Mouse (Mus musculus) activated CD4-positive, CD25-positive, alpha-beta regulatory T cell (primary cell): Measurements from ENCODE around the gene Ccnb2. TPM values are rescaled to one million over a fixed set of nuclear protein-coding genes. Genes with fewer than 3 reads are reported as not detected.

Experiments used
- polyA plus RNA-seq, 2 experiments: library from polyadenylated mRNA; unstranded; fragments of 100-300 nt; shearing (Covaris generic); gene quantifications; one replicate each; pipeline ENCODE4 v1.2.1; 2017

The Ccnb2 gene
- polyA plus RNA-seq = 10 to 100 TPM; 40.2 to 49.1 TPM

GRCm38 (mm10) chr9:70421257-70422056, at the start of gene Ccnb2:
Gene Ccnb2 (minus strand): TSS chr9:70421547.

Other genes with a start within 250 kb of the Ccnb2 start
- gene Myo1e, start 214.2 kb downstream of the Ccnb2 start, polyA plus RNA-seq = 10 to 100 TPM; 29.5 to 59.8 TPM
- 10 to 100 TPM; 40.8 to 49.0 TPM for gene Rnf111, start 82.2 kb upstream of the Ccnb2 start, polyA plus RNA-seq
- gene Sltm, start 121.2 kb upstream of the Ccnb2 start, polyA plus RNA-seq = 100 to 1,000 TPM; 106 to 122 TPM
- gene Gm10642, start 234.7 kb upstream of the Ccnb2 start, polyA plus RNA-seq = 1 to 10 TPM; 6.1 to 7.7 TPM
- 10 to 100 TPM; 79.7 to 90.9 TPM for gene Mindy2, start 235.6 kb upstream of the Ccnb2 start, polyA plus RNA-seq